Mouse (Mus musculus) 3T3-L1 (cell line): Measurements from ENCODE around the gene Ptcd2.

Source experiments
- DNase-seq: peaks from one replicate; pipeline ENCODE4 v3.0.0-alpha.2; 2015; ENCODE audit warnings: low read depth, low spot score

Ptcd2 gene

GRCm38 (mm10) chr13:99305186-99305585 lies 39.3 kb downstream of the Ptcd2 start:
- DNase-seq, result no peak

- no peak for DNase-seq
These were observed 40.1 kb downstream of the Ptcd2 start for GRCm38 (mm10) chr13:99304365-99304764.

GRCm38 (mm10) chr13:99303846-99304245 lies 40.7 kb downstream of the Ptcd2 start:
- DNase-seq, result no peak

GRCm38 (mm10) chr13:99299921-99300320 lies 44.6 kb downstream of the Ptcd2 start:
- no peak for DNase-seq

GRCm38 (mm10) chr13:99294176-99294575 lies 50.3 kb downstream of the Ptcd2 start:
- DNase-seq, result no peak

- no peak for DNase-seq
These were observed 53.7 kb downstream of the Ptcd2 start for GRCm38 (mm10) chr13:99290766-99291165.

- DNase-seq, result no peak
These were observed 56.7 kb downstream of the Ptcd2 start for GRCm38 (mm10) chr13:99287786-99288185.

GRCm38 (mm10) chr13:99287207-99287606 lies 57.3 kb downstream of the Ptcd2 start:
- no peak for DNase-seq

GRCm38 (mm10) chr13:99285241-99285640 lies 59.3 kb downstream of the Ptcd2 start:
- no peak for DNase-seq

- DNase-seq, result no peak
These were observed 59.9 kb downstream of the Ptcd2 start for GRCm38 (mm10) chr13:99284400-99285160.

GRCm38 (mm10) chr13:99283916-99284315 lies 60.6 kb downstream of the Ptcd2 start:
- DNase-seq, result no peak

GRCm38 (mm10) chr13:99282961-99283360 lies 61.5 kb downstream of the Ptcd2 start:
- DNase-seq, result no peak

GRCm38 (mm10) chr13:99279351-99279750 lies 65.2 kb downstream of the Ptcd2 start:
- no peak for DNase-seq

- no peak for DNase-seq
These were observed 66.0 kb downstream of the Ptcd2 start for GRCm38 (mm10) chr13:99278511-99278910.

GRCm38 (mm10) chr13:99277521-99277920 lies 67.0 kb downstream of the Ptcd2 start:
- DNase-seq, result no peak

- DNase-seq, result no peak
These were observed 72.5 kb downstream of the Ptcd2 start for GRCm38 (mm10) chr13:99272046-99272445.
